In genomic region chr1:135162720-135163119, GRCm38 (mm10) we compare ENCODE assay signal across 13 mouse cellular contexts. TPM values are rescaled to one million over a fixed set of nuclear protein-coding genes. Genes with fewer than 3 reads are reported as not detected.
DNase-seq lines count a peak whose midpoint lies in the region; ATAC-seq and TF ChIP-seq lines count a peak whose summit lies in the region.
"Had no signal": no experiment of that assay in that cellular context is flagged by ENCODE, and none has a peak within 500 bp of the region (broad histone marks: within the 10 kb centered on the region; RNA-seq: fewer than 3 reads in every experiment).

No protein-coding gene starts in this region.

- WGBS in cerebellum, adult 2 months = 42% methylated on average over 6 of the region's 6 CpGs
- WGBS in heart, embryonic 10.5 days = 42% methylated on average over 6 of the region's 6 CpGs

- no peaks in the 10 kb centered on the region for H3K36me3 ChIP-seq in heart, embryonic 10.5 days
- H3K36me3 ChIP-seq: heart, embryonic 15.5 days had no signal

- TF ChIP-seq POLR2A in cerebellum, adult 2 months (IDR thresholded peaks at IDR 0.05; ENCODE audit: borderline replicate concordance, insufficient read depth, low read length) = no peak

- H3K4me3 ChIP-seq in cerebellum, adult 2 months (replicated peaks; ENCODE audit: insufficient read depth, low read depth, low read length) = no peak overlapping the region
- H3K4me3 ChIP-seq in heart, embryonic 10.5 days = no peak overlapping the region
- H3K4me3 ChIP-seq: heart, embryonic 15.5 days had no signal

- H3K27ac ChIP-seq in cerebellum, adult 2 months (ENCODE audit: insufficient read depth, low read length) = peak overlapping the region; percentile 26; the same call in 1 of the 2 replicates
- no peak overlapping the region for H3K27ac ChIP-seq in heart, embryonic 10.5 days
- H3K27ac ChIP-seq: heart, embryonic 15.5 days; liver, embryonic 14.5 days had no signal

- H3K27me3 ChIP-seq in cerebellum, adult 2 months (ENCODE audit: control insufficient read depth, insufficient read depth, low read length) = no peaks in the 10 kb centered on the region
- peaks cover 84% of the 10 kb centered on the region for H3K27me3 ChIP-seq in heart, embryonic 10.5 days (ENCODE audit: insufficient read depth, poor library complexity, severe bottlenecking)

- TF ChIP-seq CTCF in cerebellum, adult 2 months (IDR thresholded peaks at IDR 0.05; ENCODE audit: borderline replicate concordance, insufficient read depth, low read depth, low read length) = no peak

- intact Hi-C loops in left cerebral cortex, postnatal 10 days (cut with DNase I) = no loop called here

- no peak for ATAC-seq in cerebellum, adult (ENCODE audit: insufficient number of reproducible peaks, low FRiP score, low TSS enrichment)

- peak in 1 of 2 experiments; percentile 52 for DNase-seq in cerebellum, adult 2 months
- peak; percentile 69 to 73 for DNase-seq in left cerebral cortex, postnatal 10 days (ENCODE audit: extremely low spot score in 1 of 2, low spot score in 2 of 2)
- DNase-seq in left cerebral cortex, adult 11 months (ENCODE audit: low spot score) = no peak
- DNase-seq in cerebellum, postnatal 10 days = peak; percentile 56 to 75
- DNase-seq in layer of hippocampus, adult 8-10 months (ENCODE audit: low spot score in 2 of 2) = peak; percentile 58 to 80
- no peak for DNase-seq in heart, embryonic 10.5 days (ENCODE audit: low spot score)
- no peak for DNase-seq in T-cell, adult 2 months (ENCODE audit: low spot score)
- DNase-seq: gastrocnemius, postnatal 14 days; lung, postnatal 36 days had no signal

- no peaks in the 10 kb centered on the region for H3K4me1 ChIP-seq in cerebellum, adult 2 months (ENCODE audit: control insufficient read depth, insufficient read depth, low read length)
- H3K4me1 ChIP-seq in heart, embryonic 10.5 days = peaks cover 20% of the 10 kb centered on the region

- no peaks in the 10 kb centered on the region for H3K9me3 ChIP-seq in heart, embryonic 10.5 days
- H3K9me3 ChIP-seq: heart, embryonic 15.5 days had no signal

RNA-seq across cellular contexts. Expression of gene Gpr37l1, which starts 4.8 kb away (rescaled TPM):
- polyA plus RNA-seq in cerebellum, adult 2 months (2012; rRNA removed) = 555 and 600 TPM in 2 replicates
- 10 to 100 TPM; 99.0 to 99.3 TPM for total RNA-seq in left cerebral cortex, postnatal 10 days (2021)
- 100 to 1,000 TPM; 184 to 257 (median 204) TPM for total RNA-seq in layer of hippocampus, adult 8-10 months (2022)
- polyA plus RNA-seq in heart, embryonic 10.5 days (2016; fragmentation: Nextera tagmentation; extraction: Ambion mirVana) = not detected in 2 replicates
- total RNA-seq: ES-E14 had no signal
- polyA plus RNA-seq: heart, embryonic 15.5 days had no signal

RNA-seq across cellular contexts. Expression of gene Arl8a, which starts 16.1 kb away (rescaled TPM):
- 285 and 297 TPM in 2 replicates for polyA plus RNA-seq in cerebellum, adult 2 months (2012; rRNA removed)
- 100 to 1,000 TPM; 418 to 439 TPM for total RNA-seq in left cerebral cortex, postnatal 10 days (2021)
- 100 to 1,000 TPM; 251 to 262 (median 254) TPM for total RNA-seq in layer of hippocampus, adult 8-10 months (2022)
- 28.0 and 36.5 TPM in 2 replicates for polyA plus RNA-seq in heart, embryonic 10.5 days (2016; fragmentation: Nextera tagmentation; extraction: Ambion mirVana)

RNA-seq across cellular contexts. Expression of gene Ptpn7, which starts 30.2 kb away (rescaled TPM):
- polyA plus RNA-seq in cerebellum, adult 2 months (2012; rRNA removed) = 0.25 and 0.29 TPM in 2 replicates
- under 1 TPM in 1 of 2 experiments, not detected in 1; 0.22 TPM for total RNA-seq in left cerebral cortex, postnatal 10 days (2021)
- under 1 TPM in 2 of 4 experiments, not detected in 2; 0.16 to 0.34 TPM for total RNA-seq in layer of hippocampus, adult 8-10 months (2022)
- polyA plus RNA-seq in heart, embryonic 10.5 days (2016; fragmentation: Nextera tagmentation; extraction: Ambion mirVana) = 1.5 and 5.0 TPM in 2 replicates

RNA-seq across cellular contexts. Expression of gene Lgr6, which starts 57.6 kb away (rescaled TPM):
- polyA plus RNA-seq in cerebellum, adult 2 months (2012; rRNA removed) = 2.9 and 3.0 TPM in 2 replicates
- 1 to 10 TPM; 2.6 to 3.1 TPM for total RNA-seq in left cerebral cortex, postnatal 10 days (2021)
- 1 to 10 TPM; 1.4 to 2.2 (median 1.9) TPM for total RNA-seq in layer of hippocampus, adult 8-10 months (2022)
- 0.49 and 0.64 TPM in 2 replicates for polyA plus RNA-seq in heart, embryonic 10.5 days (2016; fragmentation: Nextera tagmentation; extraction: Ambion mirVana)

Comparison
In these comparisons a context has a peak if more than half of its experiments do, and no peak if none do; other contexts are left out.
1. DNase-seq: peak in left cerebral cortex, postnatal 10 days (2 of 2), cerebellum, postnatal 10 days (2 of 2) and layer of hippocampus, adult 8-10 months (2 of 2); none in left cerebral cortex, adult 11 months (single experiment), heart, embryonic 10.5 days (single experiment) and T-cell, adult 2 months (single experiment).